Mouse (Mus musculus) limb, embryonic 15.5 days (tissue): ENCODE data around the gene Nfia. TPM values are rescaled to one million over a fixed set of nuclear protein-coding genes. Genes with fewer than 3 reads are reported as not detected.

Experiments used
- ATAC-seq: fragments of 200-750 bp; cut with Nextera tagmentation; 2 replicates; pipeline ENCODE4 v1.8.0; 2017; ENCODE audit warnings: low read depth, moderate TSS enrichment; ENCODE audit not compliant: insufficient number of reproducible peaks, low FRiP score, low TSS enrichment
- H3K27ac ChIP-seq: fragments of 300-500 bp; sonication (generic); 2 replicates; pipeline ENCODE4 v1.5.1; 2015; ENCODE audit warnings: moderate library complexity, mild to moderate bottlenecking, inconsistent platforms
- H3K27me3 ChIP-seq: fragments of 300-500 bp; sonication (generic); 2 replicates; pipeline ENCODE4 v1.6.1; 2015; ENCODE audit warnings: inconsistent platforms
- H3K36me3 ChIP-seq: fragments of 300-500 bp; sonication (generic); 2 replicates; pipeline ENCODE4 v1.6.1; 2015; ENCODE audit warnings: inconsistent platforms
- H3K4me1 ChIP-seq: fragments of 300-500 bp; sonication (generic); 2 replicates; pipeline ENCODE4 v1.6.1; 2015; ENCODE audit warnings: inconsistent platforms
- H3K4me2 ChIP-seq: fragments of 300-500 bp; sonication (generic); 2 replicates; pipeline ENCODE4 v1.6.1; 2015; ENCODE audit warnings: mild to moderate bottlenecking, inconsistent platforms
- H3K4me3 ChIP-seq: fragments of 300-500 bp; sonication (generic); 2 replicates; pipeline ENCODE4 v1.5.1; 2015; ENCODE audit warnings: mild to moderate bottlenecking, inconsistent platforms
- H3K9ac ChIP-seq: fragments of 300-500 bp; sonication (generic); 2 replicates; pipeline ENCODE4 v1.6.1; 2015; ENCODE audit warnings: inconsistent platforms
- H3K9me3 ChIP-seq: fragments of 300-500 bp; sonication (generic); 2 replicates; pipeline ENCODE4 v1.6.1; 2016; ENCODE audit warnings: inconsistent platforms
- WGBS: fragments of 180-500 bp; shearing (Covaris S2); methylation state at CpG from one replicate; pipeline ENCODE4 v1.1.7; 2015; 5-methylcytosine and 5-hydroxymethylcytosine counted together
- polyA plus RNA-seq: library from polyadenylated mRNA; unstranded; fragments of >200 nt; fragmentation: Nextera tagmentation; extraction: Ambion mirVana; gene quantifications from 2 replicates; pipeline ENCODE4 v1.2.1, GENCODE M21; 2015

Nfia gene
- polyA plus RNA-seq, 1 experiment from 2014 or later, result 64.9 TPM

DNA sequence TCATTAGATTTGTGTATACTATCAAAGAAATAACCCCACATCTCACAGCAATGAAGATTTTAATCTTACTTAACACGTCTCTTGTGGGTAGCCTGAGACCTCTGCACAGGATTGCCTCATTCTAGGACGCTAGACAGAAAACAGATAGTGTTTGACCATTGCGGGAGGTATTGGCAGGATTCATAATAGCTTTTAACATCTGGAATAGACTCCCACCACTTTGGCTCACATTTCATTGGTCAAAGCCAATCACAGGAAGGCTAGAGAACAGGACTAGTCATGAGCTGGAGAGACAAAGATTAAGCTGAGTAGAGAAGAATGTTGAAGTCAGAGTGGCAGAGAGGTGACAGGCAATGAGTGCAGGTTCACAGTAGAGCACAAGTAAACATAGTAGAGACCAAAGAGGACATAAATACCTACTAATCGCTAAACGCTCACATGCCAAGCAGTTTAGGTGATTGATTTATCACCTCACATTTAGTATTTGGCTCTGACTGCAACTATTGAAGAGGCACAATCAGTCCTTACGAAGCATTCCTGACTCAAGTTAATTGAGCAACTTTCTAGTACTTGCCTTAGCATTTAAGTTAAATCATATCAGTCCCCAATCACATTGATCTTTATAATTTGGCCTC lies 348.3 kb downstream of the Nfia start:
- Histone ChIP-seq H3K27me3 (no peaks in the 10 kb centered on the region), H3K9ac (no peak overlapping the region), H3K4me1 (peaks cover 13% of the 10 kb centered on the region), H3K36me3 (0 out of 2 replicates have a peak, but pooled peaks cover 5% of the 10 kb centered on the region), H3K4me2 (no peak overlapping the region), H3K9me3 (no peaks in the 10 kb centered on the region), H3K4me3 (no peak overlapping the region), H3K27ac (no peak overlapping the region)
- ATAC-seq, result no peak
- 59% methylated on average over 6 of the region's 6 CpGs for WGBS

DNA sequence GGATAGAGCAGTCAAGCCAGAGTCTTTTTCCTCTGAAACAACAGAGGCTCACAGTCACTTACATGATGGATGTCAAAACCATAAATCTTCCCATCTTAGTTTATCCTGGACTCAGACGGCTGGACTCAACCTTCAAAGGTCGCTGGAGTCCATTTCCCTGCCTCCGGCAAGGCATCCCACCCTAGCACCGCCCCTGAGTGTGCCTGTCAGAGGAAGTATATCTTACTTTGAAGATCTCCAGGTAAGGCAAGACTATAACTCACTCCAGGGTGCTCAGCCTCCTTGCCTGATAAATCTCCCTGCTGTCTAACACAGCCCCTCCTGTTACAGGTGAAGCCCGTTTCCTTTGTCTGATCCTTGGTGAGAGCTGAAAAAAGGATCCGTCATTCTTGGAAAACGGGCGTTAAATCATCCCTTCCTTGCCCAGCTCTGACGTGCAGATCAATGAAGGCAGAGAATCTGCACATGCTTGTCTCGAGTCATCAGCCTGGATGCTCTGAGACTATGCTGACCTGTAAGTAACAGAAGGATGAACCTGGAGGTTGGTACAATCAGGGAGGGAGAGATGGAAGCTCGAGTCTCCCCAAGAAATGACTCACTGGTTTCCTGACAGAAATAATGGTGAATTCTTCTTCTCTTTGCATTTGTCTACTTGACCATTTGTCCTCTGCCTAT lies 353.6 kb downstream of the Nfia start:
- H3K36me3 ChIP-seq, result no peaks in the 10 kb centered on the region
- H3K4me3 ChIP-seq, result no peak overlapping the region
- peaks cover 7% of the 10 kb centered on the region; the same call in 1 of the 2 replicates for H3K4me1 ChIP-seq
- H3K9me3 ChIP-seq, result no peaks in the 10 kb centered on the region
- no peak overlapping the region for H3K4me2 ChIP-seq
- no peak overlapping the region for H3K27ac ChIP-seq
- WGBS, result 45% methylated on average over 11 of the region's 11 CpGs
- no peaks in the 10 kb centered on the region for H3K27me3 ChIP-seq
- ATAC-seq, result no peak
- H3K9ac ChIP-seq, result no peak overlapping the region

DNA sequence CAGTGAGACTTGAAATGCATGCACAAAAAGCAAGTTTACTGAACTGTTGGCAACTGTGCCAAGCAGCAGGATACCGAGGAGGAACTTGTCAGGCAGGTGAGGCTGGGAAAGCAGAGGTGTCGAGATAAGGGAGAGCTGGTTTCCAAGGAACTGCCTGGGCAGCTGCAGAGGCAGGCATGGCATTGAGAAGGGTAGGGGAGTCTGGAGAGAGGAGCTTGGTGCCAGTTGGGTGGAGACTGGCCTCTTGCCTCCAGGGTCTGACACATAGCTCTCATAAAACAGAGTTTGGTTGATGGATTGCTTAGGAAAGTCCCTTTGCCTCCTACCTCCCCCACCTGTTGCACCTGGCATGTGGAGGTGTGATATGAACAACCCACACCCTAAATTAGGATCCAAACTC lies 358.3 kb downstream of the Nfia start:
- H3K9me3 ChIP-seq, result no peaks in the 10 kb centered on the region
- H3K4me2 ChIP-seq, result no peak overlapping the region
- no peak overlapping the region for H3K4me3 ChIP-seq
- no peak for ATAC-seq
- H3K36me3 ChIP-seq, result no peaks in the 10 kb centered on the region
- H3K9ac ChIP-seq, result no peak overlapping the region
- no peaks in the 10 kb centered on the region for H3K27me3 ChIP-seq
- no peak overlapping the region for H3K27ac ChIP-seq
- WGBS, result 42% methylated on average over 2 of the region's 2 CpGs
- peaks cover 7% of the 10 kb centered on the region; the same call in 1 of the 2 replicates for H3K4me1 ChIP-seq

DNA sequence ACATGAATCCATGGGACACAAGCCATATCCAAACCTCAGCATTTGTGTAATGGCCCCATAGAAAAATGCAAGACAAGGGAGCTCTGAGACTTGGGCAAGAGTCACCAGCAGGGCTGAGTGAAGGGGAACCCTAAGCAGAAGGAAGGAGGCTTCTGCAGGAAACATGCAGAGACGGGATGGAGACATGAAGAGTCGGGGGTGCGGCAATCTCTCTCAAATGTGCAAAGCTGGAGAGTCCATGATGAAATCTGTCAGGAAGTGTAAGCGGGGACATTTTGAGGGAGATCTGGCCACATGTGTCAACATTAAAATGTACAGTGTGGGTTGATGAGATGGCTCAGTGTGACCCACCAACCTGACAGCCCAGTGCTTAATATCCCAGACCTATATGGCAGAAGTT lies 361.5 kb downstream of the Nfia start:
- Histone ChIP-seq H3K9me3 (no peaks in the 10 kb centered on the region), H3K4me3 (no peak overlapping the region), H3K9ac (no peak overlapping the region), H3K4me2 (no peak overlapping the region), H3K27me3 (no peaks in the 10 kb centered on the region), H3K27ac (no peak overlapping the region), H3K4me1 (peaks cover 7% of the 10 kb centered on the region; the same call in 1 of the 2 replicates), H3K36me3 (no peaks in the 10 kb centered on the region)
- ATAC-seq, result no peak
- 96% methylated on average over 4 of the region's 4 CpGs for whole genome bisulfite sequencing

DNA sequence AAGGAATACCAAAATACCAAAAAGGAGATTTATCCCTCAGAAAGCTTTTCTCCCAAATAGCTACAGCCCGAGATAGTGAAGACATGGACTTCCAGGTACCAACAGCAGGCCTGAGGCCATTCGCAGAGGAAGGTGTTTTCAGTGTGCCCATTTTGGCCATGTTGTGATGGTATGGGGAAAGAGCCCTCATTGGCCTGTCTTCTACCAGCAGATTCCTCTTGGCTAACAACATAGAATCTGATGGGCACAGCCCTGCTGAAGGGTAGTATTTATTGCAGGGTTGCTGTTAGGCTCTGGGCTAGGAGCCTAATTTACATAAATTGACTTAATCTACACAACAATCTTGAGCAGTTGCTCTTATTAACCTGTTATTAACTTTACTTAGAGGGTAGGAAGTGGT lies 363.5 kb downstream of the Nfia start:
- Histone ChIP-seq H3K27me3 (no peaks in the 10 kb centered on the region), H3K27ac (no peak overlapping the region), H3K36me3 (no peaks in the 10 kb centered on the region), H3K4me2 (no peak overlapping the region), H3K4me1 (no peaks in the 10 kb centered on the region), H3K9me3 (no peaks in the 10 kb centered on the region), H3K4me3 (no peak overlapping the region), H3K9ac (no peak overlapping the region)
- WGBS, result 80% methylated on average over 2 of the region's 2 CpGs
- ATAC-seq, result no peak

DNA sequence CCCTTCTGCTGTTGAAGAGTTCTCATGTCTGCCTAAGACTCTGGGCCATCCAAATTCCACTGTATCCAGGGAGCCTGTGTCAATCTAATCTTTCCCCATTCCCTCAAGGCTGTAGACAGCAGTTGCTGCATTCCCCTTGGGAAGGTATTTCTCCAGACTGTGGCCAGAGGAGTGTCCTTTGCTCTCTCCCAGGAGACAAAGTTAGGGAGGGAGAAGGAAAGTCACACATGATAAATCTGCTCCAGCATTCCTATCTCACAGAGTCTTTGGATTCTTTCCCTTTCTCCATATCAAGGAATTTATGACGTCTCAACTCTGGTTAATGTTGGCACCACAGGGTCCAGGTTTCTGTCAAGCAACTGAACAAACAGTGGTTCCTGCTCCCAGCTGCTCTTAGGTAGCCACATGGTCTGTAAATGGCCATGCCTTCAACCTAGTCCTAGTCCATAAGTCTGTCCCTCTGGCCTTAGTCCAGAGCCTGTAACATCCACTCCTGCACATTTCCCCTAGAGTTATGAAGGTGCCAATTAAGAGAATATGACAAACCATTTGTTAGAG lies 370.4 kb downstream of the Nfia start:
- no peak for ATAC-seq
- Histone ChIP-seq H3K4me3 (no peak overlapping the region), H3K4me1 (no peaks in the 10 kb centered on the region)

DNA sequence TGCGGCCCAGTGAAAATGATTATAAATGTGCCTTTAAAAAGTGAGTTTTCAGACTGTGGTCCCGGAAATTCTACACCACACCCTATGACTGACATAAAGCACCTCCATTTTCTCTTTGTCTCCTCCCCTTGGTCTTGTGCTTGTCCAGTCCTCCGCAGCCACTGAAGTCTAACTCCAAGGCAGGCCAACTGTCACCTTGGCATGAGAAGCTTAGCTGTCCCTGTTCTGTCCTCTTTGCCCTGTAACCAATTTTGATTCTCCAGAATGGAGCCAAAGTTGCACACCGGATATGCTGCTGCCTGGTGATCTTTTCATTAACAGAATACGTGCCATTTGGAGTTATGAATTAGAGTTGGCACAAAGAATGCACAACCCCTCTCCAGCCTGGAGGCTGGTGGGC lies 378.0 kb downstream of the Nfia start:
- no peaks in the 10 kb centered on the region for H3K27me3 ChIP-seq
- H3K4me3 ChIP-seq, result no peak overlapping the region
- H3K9me3 ChIP-seq, result no peaks in the 10 kb centered on the region
- H3K4me2 ChIP-seq, result no peak overlapping the region
- no peak overlapping the region for H3K27ac ChIP-seq
- ATAC-seq, result no peak
- H3K9ac ChIP-seq, result no peak overlapping the region
- H3K4me1 ChIP-seq, result no peaks in the 10 kb centered on the region
- H3K36me3 ChIP-seq, result no peaks in the 10 kb centered on the region
- 72% methylated on average over 5 of the region's 5 CpGs for WGBS

More for the DNA sequence above, 370.4 kb downstream of the Nfia start:
- Histone ChIP-seq H3K4me2 (no peak overlapping the region), H3K27ac (no peak overlapping the region), H3K27me3 (no peaks in the 10 kb centered on the region), H3K9ac (no peak overlapping the region), H3K9me3 (no peaks in the 10 kb centered on the region), H3K36me3 (no peaks in the 10 kb centered on the region)
- WGBS, result 28% methylated on average over 1 of the region's 1 CpGs

DNA sequence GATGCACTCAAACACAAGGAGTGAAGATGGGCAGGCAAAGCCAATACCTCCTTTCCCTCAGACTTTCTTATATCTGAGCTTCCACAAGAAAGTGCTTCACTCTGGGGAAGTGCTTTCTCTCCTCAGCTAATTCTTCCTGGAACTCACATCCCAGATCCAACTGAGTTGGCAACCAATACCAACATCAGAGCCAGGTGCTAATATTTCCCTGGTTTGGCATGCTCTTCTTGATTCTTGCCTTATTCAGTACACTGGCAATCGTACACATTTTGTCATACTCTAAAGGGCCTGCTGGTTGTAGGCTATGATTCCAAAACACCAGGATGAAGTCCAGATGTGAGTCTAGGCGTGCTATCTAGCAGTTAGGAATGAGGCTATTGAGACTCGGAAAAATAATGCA lies 385.4 kb downstream of the Nfia start:
- 49% methylated on average over 3 of the region's 3 CpGs for WGBS
- no peak overlapping the region for H3K4me2 ChIP-seq
- no peaks in the 10 kb centered on the region for H3K27me3 ChIP-seq
- H3K9me3 ChIP-seq, result no peaks in the 10 kb centered on the region
- peak; percentile 44; the same call in 1 of the 2 replicates for ATAC-seq
- H3K36me3 ChIP-seq, result no peaks in the 10 kb centered on the region
- no peak overlapping the region for H3K4me3 ChIP-seq
- H3K27ac ChIP-seq, result no peak overlapping the region; the same call in 1 of the 2 replicates
- peaks cover 3% of the 10 kb centered on the region; the same call in 1 of the 2 replicates for H3K4me1 ChIP-seq
- no peak overlapping the region for H3K9ac ChIP-seq

DNA sequence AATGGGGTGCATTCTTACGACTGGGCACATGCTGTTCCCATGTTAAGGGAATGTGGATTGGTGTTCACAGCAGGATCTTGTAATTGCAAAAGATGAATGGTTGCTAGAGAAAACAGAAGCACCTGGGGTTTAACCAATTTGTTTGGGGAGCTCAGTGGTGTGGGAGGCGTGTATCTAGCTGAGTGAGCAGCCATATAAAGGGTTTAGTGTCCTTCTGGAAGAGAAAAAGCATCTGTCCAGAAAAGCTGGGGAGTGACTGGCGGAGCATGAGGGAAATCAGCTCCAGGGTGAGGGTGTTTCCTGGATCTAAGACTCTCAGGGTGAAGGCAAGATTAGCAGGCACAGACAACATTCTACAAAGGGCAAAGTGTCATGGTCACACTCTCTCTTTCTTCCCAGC lies 393.8 kb downstream of the Nfia start:
- Histone ChIP-seq H3K9ac (no peak overlapping the region), H3K4me3 (no peak overlapping the region), H3K27me3 (no peaks in the 10 kb centered on the region), H3K9me3 (no peaks in the 10 kb centered on the region), H3K4me1 (no peaks in the 10 kb centered on the region), H3K4me2 (no peak overlapping the region), H3K36me3 (no peaks in the 10 kb centered on the region), H3K27ac (no peak overlapping the region)
- no peak for ATAC-seq
- 65% methylated on average over 3 of the region's 3 CpGs for WGBS

Other genes starting within 250 kb of the Nfia start
- gene E130114P18Rik, start 5.3 kb downstream of the Nfia start, polyA plus RNA-seq, result 3.0 and 3.5 TPM in 2 replicates